Mouse (Mus musculus): ENCODE data around the gene Snap91.
A peak's percentile ranks its signal among the peaks of the same experiment; 100 is the strongest.

Snap91 gene

DNA sequence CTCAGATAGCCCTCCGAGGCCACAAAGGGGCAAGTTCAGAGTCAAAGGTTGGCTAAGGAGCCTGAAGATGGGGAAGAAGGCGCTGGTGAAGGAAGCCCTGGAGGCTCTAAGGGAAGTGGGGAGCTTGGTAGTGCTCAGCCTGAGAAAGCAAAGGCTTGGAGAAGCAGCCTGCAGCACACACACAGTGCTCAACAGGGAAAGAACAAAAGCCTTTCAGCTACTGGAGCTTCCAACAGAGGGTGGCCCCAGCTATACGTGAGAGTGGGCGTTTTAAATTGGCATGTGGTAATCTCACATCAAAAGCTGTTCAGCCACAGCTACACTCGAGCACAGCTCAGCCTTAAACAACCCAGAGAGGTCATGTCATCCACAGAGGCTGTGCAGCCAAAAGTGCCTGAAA lies 67.1 kb downstream of the Snap91 start:
- no peak for DNase-seq

DNA sequence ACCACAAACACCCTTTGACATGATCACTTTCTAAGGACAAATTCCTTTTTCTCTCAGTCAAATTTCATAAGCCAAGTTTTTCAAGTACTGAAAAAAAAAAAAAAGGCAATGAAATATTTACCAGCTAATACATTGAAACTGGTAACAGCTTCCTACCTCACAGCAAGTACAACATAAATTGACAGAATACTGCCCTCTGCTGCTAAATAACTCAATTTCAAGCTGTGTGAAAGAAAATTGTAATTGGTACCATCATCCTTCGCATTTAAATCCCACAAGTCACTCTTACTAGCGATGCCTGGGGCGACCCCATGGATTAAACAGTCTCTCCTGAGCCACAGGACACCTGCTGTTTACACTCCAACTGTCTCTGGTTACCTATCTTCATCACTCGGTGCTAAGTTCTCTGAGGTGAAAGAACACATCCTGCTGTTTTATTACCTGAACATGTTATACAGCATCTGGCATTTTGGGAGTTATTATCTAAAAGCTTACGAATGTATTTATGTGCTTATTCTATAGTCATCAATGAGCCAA lies 69.7 kb downstream of the Snap91 start:
- DNase-seq, result no peak

GRCm38 (mm10) chr9:86810213-86810612 lies 70.2 kb downstream of the Snap91 start:
- DNase-seq, result no peak

DNA sequence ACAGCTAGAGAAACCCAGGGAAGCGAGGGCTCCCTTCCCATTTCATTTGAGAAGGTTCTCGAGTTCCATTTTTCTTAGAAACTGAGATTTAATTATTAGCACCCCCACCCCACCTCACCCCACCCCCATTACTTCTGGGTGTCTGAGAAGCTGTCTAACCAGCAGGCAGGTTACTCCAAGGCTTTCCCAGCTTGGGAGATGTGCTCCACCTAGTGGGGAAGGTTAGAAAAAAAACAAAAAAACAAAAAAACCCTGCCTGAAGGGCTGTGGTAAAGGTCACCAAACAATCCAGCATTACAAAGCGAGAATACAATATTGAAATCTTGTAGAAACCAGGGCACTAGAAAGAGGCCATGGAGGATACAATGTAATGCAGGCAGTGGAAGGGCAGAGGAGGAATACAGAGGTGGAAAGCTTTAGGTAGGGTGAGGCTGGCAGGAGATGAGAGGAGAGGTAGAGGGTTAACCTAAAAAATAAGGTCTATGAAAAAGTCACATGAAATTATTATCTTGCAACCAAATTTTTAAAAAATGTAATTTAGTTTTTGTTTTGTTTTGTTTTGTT lies 79.8 kb downstream of the Snap91 start:
- DNase-seq, result no peak

- DNase-seq, result no peak
Observed at GRCm38 (mm10) chr9:86799099-86799498, 81.4 kb downstream of the Snap91 start.

DNA sequence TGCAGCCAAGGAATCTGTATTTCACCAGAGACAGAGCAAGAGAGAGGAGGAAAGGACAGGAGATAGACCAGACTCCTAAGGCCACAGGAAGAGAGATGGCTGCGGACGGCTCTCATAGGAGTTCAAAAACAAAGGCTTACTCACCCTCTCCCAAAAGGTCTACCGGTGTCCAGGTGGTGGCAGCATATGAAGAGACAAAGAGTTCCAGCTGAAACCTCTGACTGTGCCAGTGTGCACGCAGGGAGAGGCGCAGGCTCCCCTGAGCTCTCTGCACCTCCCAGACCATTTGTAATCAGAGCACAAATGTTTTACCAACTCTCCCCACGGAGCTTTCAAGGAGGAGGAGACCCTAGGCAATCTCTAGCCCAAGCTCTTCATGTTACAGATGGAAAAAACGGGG lies 81.8 kb downstream of the Snap91 start:
- DNase-seq, result no peak

- DNase-seq, result no peak
Observed at GRCm38 (mm10) chr9:86798129-86798528, 82.3 kb downstream of the Snap91 start.

DNA sequence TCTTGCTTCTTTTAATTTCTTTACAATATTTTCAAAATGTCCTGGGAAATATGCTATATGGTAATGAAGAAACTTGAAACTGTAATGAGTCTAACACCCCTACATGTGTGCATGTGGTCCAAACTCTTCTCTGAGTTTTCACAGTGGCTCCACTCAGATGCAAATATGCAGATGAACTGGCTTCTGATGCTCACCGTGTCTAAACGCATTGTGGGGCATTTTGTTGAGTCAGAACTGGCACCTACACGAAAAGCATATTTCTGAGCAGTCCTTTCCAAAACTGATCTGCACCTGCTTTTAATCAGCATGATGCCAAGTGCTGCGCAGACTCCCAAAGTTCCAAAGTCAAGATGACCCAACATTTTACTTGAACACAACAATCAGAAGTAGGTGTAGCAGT lies 82.9 kb downstream of the Snap91 start:
- DNase-seq, result no peak

GRCm38 (mm10) chr9:86795236-86795635 lies 85.2 kb downstream of the Snap91 start:
- no peak for DNase-seq

DNA sequence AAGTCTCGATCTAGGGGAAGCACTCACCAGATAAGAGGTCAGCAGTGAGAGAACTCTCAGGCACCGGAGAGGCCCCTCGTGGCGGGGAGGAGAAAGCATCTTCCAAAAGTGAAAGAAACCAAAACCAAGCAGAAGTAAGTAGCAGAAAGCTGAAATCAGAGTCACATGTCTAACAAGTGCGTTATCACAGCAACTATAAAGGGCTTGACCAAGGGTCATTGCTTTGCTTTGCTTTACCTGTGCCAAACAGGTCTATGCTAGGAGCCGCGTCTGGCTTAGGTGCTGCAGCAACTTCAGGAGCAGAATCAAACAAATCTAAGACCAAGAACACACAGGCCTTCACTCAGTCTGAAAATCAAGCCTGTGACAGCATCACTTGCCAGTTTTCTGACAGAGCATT lies 88.5 kb downstream of the Snap91 start:
- DNase-seq, result no peak

- DNase-seq, result no peak
Observed at GRCm38 (mm10) chr9:86789186-86789585, 91.3 kb downstream of the Snap91 start.

DNA sequence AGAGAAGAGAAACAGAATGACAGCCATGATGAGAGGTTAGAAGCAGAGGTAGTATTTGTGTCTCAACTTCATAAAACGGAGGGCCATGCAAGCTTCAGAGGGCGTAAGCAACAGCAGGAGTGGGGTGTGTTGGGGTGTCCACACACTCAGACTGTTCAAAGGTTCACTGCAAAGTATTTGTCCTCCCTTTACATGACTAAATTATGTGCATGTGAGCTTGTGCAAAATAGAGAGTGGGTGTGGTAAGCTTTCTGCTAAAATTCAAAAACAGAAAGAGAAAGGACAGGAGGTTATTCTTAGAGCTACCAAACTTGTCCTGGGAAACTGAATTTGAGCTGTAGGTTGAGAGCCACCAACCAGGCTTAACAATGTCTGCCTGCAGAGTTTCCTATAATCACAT lies 97.6 kb downstream of the Snap91 start:
- DNase-seq, result no peak

GRCm38 (mm10) chr9:86781426-86781825 lies 99.0 kb downstream of the Snap91 start:
- no peak for DNase-seq

DNA sequence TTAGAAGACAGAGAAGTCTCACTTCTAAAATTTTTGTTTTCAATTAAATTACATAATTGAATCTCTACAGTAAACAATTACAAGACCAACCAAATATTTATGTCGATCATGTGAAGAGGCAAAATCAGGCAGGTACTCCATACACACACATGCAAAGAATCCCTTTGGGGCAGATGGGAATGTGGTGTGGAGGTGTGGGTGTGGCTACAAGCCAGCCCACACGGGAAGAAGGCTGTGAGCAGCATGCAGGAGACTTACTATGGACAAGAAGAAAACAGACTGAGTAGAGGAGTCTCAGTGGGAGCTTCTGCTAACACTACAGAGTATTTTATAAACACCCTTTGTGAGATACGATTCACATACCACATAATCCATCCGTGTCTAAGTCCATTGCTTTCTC lies 102.2 kb downstream of the Snap91 start:
- DNase-seq, result no peak

DNA sequence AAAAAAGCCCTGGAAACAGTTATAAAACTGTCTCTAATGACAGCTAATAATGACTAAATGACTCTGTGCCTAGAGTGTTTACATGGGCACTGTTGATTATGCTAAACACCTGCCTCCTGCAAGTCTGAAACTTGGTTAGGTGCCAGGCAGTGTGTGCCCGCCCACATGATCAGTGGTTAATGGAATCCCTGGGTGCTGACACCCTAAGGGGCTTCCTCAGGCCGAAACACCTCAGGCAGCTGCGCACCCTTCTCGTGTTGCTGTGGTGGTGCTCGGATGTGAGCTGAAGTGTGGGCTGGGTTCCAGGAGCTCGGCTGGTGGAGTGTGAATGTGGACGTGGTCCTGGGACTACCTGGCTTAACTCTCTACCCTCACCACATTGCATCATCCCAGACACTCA lies 103.1 kb downstream of the Snap91 start:
- no peak for DNase-seq

DNA sequence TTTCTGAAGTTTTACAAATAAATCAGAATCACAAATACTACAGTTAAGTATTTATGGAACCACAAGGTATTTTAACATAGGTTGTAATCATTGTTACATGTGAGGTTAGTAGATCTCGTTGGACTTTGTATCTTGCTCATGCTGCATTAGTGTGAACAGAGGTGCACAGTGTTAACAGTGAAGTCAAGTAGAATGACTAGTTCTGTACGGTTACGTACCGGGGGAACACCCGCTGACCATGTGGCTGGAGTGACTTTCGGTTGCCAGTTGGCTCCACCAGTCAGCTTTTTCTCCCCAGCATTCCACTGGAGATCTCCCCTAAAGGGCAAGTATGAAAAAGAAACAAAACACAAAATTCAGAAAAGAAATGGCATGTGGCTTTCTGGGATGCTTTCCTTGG lies 105.1 kb downstream of the Snap91 start:
- DNase-seq, result no peak

DNA sequence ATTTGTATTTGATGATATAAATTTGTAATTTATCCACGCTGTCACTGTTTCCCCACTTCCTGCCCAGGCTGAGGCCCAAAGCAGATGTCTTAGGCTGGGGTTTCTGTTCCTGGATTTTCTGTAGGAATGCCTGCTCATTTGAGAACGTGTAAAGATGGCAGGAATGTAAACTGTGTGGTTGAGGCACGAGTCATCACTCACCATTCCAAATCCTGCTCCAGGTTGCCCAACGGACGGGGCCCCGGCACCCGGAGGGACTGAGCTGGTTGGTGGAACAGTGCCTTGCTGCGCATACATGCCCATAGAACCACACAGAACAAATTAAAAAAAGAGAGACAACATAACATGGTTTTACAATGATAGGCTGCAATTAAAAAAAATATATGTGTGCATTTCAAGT lies 106.5 kb downstream of the Snap91 start:
- DNase-seq, result no peak

- DNase-seq, result no peak
Observed at GRCm38 (mm10) chr9:86772897-86773296, 107.6 kb downstream of the Snap91 start.

- DNase-seq, result no peak
Observed at GRCm38 (mm10) chr9:86766991-86767390, 113.5 kb downstream of the Snap91 start.

GRCm38 (mm10) chr9:86764002-86764401 lies 116.5 kb downstream of the Snap91 start:
- no peak for DNase-seq

GRCm38 (mm10) chr9:86762477-86763376 lies 117.7 kb downstream of the Snap91 start:
- no peak for DNase-seq

GRCm38 (mm10) chr9:86745926-86746581 lies 134.4 kb downstream of the Snap91 start:
- peak; percentile 7 to 11 for DNase-seq

GRCm38 (mm10) chr9:86744041-86744440 lies 136.4 kb downstream of the Snap91 start:
- no peak for DNase-seq
